Mouse (Mus musculus) T-helper 17 cell (primary cell): ENCODE results near the gene Thap4.

ENCODE experiments used
- in situ Hi-C, 2 experiments: fragments of 300-600 bp; cut with MboI, MseI; formaldehyde crosslinking; loops; 1 replicate in 1 of 2; 2 replicates in 1 of 2; pipeline ENCODE4 v1.15.1; 2025; ENCODE audit warnings: high pct_unique_total_duplicates in 2 of 2

Thap4 gene

DNA sequence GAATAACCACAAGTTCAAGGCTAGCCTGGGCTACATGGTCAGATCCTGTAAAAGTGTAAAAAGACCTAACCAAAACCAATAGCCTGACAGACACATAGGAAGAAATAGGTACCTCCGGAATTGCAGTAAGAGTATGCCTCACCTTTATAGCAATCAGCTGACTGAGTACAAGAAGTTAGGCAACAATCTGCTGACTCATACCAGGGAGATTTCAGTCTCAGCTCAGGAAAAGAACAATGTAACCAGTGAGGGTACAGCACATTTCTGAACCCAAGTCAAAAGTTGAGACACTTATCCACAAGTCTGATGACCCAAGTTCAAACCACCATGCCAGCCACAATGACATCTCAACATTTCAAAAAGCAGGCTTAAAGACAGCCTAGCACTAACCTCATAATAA is 6.1 kb downstream of the Thap4 start:
- in situ Hi-C loops = no loop called here

DNA sequence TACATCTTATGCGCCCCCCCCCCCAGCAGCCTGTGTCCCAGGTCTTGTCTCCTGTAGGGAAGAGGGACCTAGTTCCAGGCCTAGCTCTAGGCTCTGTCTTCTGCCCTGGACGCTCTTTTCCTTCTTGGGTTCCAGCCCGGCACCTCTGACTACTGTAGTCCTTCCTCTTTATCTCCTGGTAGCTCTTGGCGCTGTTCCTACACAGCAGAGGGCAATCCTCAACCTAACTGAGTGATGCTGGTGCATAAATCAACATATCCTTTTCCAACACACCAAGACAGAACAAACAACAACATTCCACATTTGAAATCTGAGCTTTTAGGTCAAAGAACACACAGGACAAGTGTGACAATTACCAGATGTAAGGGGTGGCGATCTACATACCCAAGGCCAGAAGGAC is 8.5 kb downstream of the Thap4 start:
- in situ Hi-C loops = no loop called here

- in situ Hi-C loops = no loop called here
These were observed 11.8 kb downstream of the Thap4 start for GRCm38 (mm10) chr1:93742910-93743309.

DNA sequence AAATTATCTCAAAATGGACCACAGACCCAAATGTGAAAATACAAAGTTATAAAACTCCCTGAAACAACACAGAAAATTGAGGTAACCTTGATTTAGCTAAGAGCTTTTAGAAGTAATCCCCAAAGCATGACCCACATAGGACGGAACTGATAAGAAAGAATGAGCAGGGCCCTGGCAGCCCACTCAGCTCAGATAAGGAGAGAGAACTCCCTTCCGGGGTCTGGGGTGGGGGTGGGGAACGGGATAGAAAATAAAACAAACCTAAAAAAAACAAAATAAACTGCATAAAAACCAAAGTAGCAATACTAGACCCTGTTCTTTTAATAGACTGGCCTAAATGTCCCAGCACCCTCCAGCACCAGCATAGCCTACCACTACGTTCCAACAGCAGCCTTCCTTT is 12.7 kb downstream of the Thap4 start:
- in situ Hi-C loops = no loop called here

DNA sequence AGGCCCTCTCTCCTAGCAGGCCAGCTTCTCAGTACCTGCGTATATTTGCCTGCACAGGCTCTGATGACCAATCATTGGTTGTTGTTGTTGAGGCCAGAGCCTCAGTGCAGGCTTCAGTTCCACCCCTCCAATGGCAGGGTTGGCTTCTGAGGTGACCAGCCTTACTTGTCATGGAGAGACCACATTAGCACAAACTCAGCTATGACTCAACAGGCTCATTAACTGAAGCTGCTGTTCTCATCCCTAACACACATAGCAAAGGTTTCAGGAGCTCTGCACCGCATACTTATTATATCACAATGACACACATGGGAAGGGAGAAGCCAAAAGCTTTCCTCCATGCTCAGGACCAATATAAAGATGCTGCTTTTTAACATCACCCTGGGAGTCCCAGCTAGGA is 14.0 kb downstream of the Thap4 start:
- in situ Hi-C loops = no loop called here

DNA sequence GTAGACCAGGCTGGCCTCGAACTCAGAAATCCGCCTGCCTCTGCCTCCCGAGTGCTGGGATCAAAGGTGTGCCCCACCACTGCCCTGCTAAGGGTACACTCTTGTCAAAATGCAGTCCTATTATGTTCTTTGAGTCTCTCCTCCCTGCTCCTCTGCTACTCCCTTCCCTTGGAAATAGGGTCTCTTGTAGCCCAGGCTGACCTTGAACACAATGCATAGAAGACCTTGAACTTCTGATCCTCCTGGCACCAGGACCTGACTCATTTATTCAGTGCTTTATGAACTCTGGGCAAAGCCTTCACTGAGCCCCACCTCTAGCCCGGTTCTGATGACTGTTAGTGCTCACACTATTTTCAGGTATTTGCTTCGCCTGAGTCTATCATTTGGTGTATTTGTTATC is 17.0 kb downstream of the Thap4 start:
- in situ Hi-C loops = no loop called here

DNA sequence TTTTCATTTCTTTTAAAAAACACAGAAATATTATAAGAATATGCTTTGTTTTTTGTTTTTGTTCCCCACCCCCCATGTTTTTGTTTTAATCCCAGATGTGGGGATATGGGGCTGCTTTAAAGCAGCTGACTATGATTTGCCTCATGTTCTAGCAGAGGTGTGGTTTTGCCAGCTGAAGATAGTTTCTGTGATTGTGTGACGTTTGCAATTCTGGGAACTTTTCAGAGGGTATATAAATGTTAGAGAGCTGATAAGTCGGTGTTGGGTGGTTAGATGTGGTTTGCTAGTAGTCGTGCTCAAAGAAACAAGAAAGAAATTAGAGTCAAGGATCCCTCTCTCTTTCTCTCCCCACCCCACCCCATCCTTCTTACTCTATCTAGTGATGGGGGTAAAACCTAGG is 18.8 kb downstream of the Thap4 start:
- in situ Hi-C loops = no loop called here

- in situ Hi-C loops = no loop called here
These were observed 22.8 kb downstream of the Thap4 start for GRCm38 (mm10) chr1:93731880-93732281.

- in situ Hi-C loops = no loop called here
These were observed 23.6 kb downstream of the Thap4 start for GRCm38 (mm10) chr1:93731103-93731502.

GRCm38 (mm10) chr1:93726974-93727373 is 27.7 kb downstream of the Thap4 start:
- in situ Hi-C loops = loop anchor here in 1 of 2 experiments (5.0 kb wide), 1 partner anchor 55 kb away; no protein-coding TSS in a partner anchor

DNA sequence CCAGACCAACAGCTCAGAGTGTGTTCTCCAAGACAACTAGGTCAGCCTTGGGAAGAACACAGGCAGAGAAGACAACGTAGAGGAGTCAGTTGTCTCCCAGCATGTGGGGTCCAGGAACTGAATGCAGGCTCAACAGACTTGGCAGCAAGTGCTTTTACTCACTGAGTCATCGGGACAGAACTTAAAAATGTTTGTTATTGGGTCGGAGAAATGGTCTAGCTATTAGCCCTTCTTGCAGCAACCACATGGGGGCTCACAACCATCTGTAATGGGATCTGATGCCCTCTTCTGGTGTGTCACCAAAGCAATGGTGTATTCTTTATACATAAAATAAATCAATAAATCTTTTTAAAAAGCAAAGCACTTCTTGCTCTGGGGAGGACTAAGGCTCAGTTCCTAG is 28.5 kb downstream of the Thap4 start:
- in situ Hi-C loops = loop anchor here in 1 of 2 experiments (5.0 kb wide), 1 partner anchor 54 kb away; no protein-coding TSS in a partner anchor

DNA sequence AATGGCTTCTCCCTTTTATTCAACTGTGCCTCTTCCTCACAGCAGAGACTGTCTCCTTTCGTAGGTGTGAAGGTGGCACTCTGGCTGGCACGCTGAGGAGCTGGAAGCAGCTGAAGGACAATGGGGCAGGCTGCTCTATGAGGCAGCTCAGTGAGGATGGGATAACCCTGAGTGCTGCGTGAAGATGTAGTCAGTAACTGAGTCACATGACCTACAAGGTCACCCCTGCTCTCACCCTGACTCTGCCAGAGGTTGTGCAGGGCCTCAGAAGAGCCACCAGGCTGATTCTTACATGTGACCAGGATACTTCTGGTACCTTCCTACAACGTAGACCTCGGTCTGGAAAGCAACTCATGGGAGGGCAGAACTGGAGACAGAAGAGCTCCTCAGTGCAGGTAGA is 29.0 kb downstream of the Thap4 start:
- in situ Hi-C loops = loop anchor here in 1 of 2 experiments (5.0 kb wide), 1 partner anchor 53 kb away; no protein-coding TSS in a partner anchor

DNA sequence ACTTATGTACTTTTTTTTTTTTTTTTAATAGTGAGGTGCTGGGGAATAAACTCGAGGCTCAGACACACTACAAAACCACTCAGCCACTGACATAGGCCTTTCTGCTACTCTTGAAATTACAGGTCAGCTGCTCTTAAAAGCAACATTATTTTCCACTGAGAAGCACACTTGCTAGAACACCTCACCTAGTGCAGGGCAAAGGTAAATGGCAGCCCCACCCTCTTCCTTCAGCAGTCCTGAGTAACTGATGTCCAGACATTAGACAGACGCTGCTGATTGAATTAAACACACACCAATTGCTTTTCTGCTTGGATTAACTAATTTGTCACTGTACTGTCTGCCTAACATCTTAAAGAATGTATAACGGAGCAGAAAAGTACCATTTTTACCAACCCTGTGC is 30.0 kb downstream of the Thap4 start:
- in situ Hi-C loops = loop anchor here in 1 of 2 experiments (5.0 kb wide), 1 partner anchor 52 kb away; no protein-coding TSS in a partner anchor

- in situ Hi-C loops = no loop called here
These were observed 33.1 kb downstream of the Thap4 start for GRCm38 (mm10) chr1:93721557-93721956.

DNA sequence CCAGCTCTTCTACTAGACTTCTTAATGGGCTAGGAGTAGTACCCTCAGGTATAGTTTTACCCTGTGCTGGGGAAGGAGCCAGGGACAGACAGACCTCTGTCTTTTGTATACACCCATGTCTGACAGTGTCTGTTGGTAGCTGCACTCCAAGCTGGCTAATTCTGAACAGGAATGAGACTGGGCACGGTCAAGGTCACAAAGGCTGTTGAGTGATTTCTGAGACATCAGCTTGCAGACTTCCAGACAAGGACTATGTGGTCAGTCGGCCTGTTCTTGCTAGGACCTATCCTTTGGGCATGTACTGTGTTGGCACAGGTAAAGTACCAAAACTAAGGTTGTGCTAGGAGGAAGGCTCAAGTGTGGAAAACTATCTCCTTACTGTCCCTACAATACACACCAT is 38.5 kb downstream of the Thap4 start:
- in situ Hi-C loops = loop anchor here in 1 of 2 experiments (5.0 kb wide), 1 partner anchor 64 kb away; no protein-coding TSS in a partner anchor

GRCm38 (mm10) chr1:93705389-93705788 is 49.3 kb downstream of the Thap4 start:
- in situ Hi-C loops = no loop called here

- in situ Hi-C loops = no loop called here
These were observed 50.3 kb downstream of the Thap4 start for GRCm38 (mm10) chr1:93704341-93704740.

- in situ Hi-C loops = no loop called here
These were observed 51.1 kb downstream of the Thap4 start for GRCm38 (mm10) chr1:93703472-93704048.

DNA sequence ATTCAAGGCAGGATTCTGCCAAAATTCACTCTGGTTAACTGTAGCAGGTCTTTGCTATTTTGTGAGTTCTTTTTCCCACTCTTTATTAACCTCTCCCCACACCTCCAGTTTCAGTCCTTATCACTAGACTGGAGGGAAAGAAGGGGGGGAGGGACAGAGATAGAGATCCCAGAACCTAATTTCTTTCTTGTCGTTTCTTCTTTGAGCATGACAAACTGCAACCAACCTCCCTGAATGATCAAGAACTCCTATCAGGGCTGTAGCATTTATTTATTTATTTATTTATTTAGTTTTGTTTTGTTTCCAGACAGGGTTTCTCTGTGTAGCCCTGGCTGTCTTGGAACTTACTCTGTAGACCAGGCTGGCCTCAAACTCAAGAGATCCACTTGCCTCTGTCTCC is 52.6 kb downstream of the Thap4 start:
- in situ Hi-C loops = no loop called here

DNA sequence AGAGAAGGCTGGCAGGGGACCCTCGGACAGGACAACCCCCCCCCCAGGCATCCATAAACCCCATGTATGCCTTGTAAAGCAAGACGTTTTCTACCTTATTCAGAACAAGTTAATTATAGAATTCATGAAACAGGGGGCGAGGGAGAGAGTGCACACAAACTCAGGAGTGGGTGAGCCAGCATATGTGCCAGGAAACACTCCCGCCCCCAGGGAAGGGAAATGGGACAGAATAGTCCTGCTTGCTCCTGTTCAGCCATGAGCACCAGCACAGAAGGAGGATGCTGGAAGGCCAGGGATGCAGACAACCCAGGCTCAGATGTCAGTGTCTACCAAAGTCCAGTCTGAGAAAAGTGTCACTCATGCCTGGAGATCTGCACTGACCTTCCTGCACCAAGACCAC is 55.5 kb downstream of the Thap4 start:
- in situ Hi-C loops = no loop called here

DNA sequence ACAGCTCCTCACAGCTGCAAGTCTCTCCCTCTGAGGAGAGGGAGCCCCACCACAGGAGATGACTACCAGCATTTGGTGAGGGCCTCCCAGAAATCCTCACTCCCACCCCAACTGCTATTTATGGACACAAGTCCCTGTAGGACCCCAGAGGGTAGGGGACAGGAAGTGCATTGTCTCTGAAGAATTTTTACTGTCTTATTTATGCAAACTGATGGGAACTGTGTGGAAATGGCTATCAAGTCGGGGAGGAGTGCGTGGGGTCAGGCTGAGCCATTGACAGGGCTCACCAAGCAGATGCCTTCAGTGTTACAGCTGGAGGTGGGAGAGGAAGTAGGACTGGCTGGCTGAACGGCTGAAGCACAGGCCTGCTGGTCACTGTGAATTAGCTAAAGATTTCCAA is 57.3 kb downstream of the Thap4 start:
- in situ Hi-C loops = no loop called here

- in situ Hi-C loops = no loop called here
These were observed 59.7 kb downstream of the Thap4 start for GRCm38 (mm10) chr1:93694966-93695365.

- in situ Hi-C loops = no loop called here
These were observed 60.7 kb downstream of the Thap4 start for GRCm38 (mm10) chr1:93693943-93694342.

DNA sequence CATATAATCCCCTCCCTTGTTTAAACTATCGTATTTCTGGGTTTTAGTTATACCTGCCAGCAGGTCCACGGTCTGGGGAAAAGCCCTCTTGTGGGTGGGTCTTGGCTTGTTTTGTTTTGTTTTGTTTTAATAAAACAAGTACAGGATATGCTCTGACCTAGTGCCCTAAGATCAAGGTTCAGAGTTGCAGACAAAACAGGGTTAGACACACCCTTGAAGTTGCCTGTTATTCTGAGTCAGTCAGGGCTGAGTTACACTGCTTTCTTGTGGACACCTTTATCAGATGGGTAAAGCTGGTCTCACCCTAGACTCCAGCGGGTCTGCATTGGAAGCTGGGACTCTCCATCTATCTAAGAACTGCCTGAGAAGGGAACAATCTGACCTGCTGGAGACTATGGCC is 61.2 kb downstream of the Thap4 start:
- in situ Hi-C loops = no loop called here
